Mouse (Mus musculus): ENCODE results near the gene Zbtb16. TPM values are rescaled to one million over a fixed set of nuclear protein-coding genes. Genes with fewer than 3 reads are reported as not detected.
A peak's percentile ranks its signal among the peaks of the same experiment; 100 is the strongest.

The Zbtb16 gene
- total and polyA plus RNA-seq, 3 experiments, result 15.7 to 150 (median 149) TPM

GRCm38 (mm10) chr9:48756261-48756812, 79.7 kb downstream of the Zbtb16 start:
- peaks cover 38% of the 10 kb centered on the region for H3K4me1 ChIP-seq (ENCODE audit: control insufficient read depth, insufficient read depth, low read length)
- intact Hi-C loops (cut with DNase I), result no loop called here
- H3K27ac ChIP-seq, result peak overlapping the region; percentile 43
- 75% methylated on average over 10 of the region's 10 CpGs for WGBS
- H3K9ac ChIP-seq (ENCODE audit: low read depth, low read length), result no peak overlapping the region
- peaks cover 10% of the 10 kb centered on the region; the same call in 1 of the 2 replicates for H3K79me2 ChIP-seq (replicated peaks; ENCODE audit: control insufficient read depth, insufficient read depth, low read length)
- TF ChIP-seq EP300 (IDR thresholded peaks at IDR 0.05; ENCODE audit: insufficient read depth, low read depth, low read length) (no peak), POLR2A (IDR thresholded peaks at IDR 0.05; ENCODE audit: insufficient read depth, low read depth, low read length) (no peak)
- DNase-seq, result no peak
- H3K4me3 ChIP-seq, result no peak overlapping the region
- peaks cover 38% of the 10 kb centered on the region for H3K36me3 ChIP-seq (ENCODE audit: control insufficient read depth, insufficient read depth, low read length)
- no peaks in the 10 kb centered on the region for H3K27me3 ChIP-seq (ENCODE audit: control insufficient read depth, insufficient read depth, low read length)

DNA sequence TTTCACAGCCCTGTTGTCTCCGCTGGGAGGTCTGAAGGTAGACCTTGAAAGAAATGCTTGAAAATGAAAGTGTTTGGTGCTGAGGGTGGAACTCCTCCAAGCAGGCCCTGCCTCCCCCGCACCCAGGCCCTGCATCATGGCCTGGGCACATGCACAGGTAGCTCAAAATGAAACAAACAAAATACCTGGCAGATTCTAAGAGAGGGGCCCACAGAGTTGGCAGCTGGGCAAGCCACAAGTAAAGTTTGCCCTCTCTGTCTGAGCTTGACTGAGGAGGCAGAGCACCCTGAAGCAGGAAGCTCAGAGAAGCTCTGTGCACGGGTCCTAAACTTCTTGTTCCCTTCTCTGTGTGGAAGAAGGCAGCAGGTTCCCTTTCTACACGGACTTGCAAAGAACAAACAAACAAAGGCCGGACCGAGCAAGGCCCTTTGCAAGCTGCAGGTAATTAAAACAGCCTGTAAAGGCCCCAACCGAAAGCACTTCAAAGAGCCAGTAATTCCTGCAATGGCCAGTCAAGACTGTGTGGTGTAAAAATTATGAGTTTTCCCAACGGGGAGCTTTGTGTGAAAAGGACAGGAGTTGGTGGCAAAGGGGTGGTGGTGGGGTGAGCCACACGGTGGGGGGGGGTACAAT, 80.5 kb downstream of the Zbtb16 start:
- H3K4me1 ChIP-seq (ENCODE audit: control insufficient read depth, insufficient read depth, low read length), result peaks cover 41% of the 10 kb centered on the region
- H3K27me3 ChIP-seq (ENCODE audit: control insufficient read depth, insufficient read depth, low read length), result no peaks in the 10 kb centered on the region
- no peak for TF ChIP-seq POLR2A (IDR thresholded peaks at IDR 0.05; ENCODE audit: insufficient read depth, low read depth, low read length)
- TF ChIP-seq CTCF (IDR thresholded peaks at IDR 0.05), result no peak
- TF ChIP-seq EP300 (IDR thresholded peaks at IDR 0.05; ENCODE audit: insufficient read depth, low read depth, low read length), result no peak
- WGBS, result 74% methylated on average over 9 of the region's 9 CpGs
- no peak overlapping the region for H3K4me3 ChIP-seq
- H3K79me2 ChIP-seq (replicated peaks; ENCODE audit: control insufficient read depth, insufficient read depth, low read length), result peaks cover 12% of the 10 kb centered on the region; the same call in 1 of the 2 replicates
- H3K36me3 ChIP-seq (ENCODE audit: control insufficient read depth, insufficient read depth, low read length), result peaks cover 35% of the 10 kb centered on the region
- DNase-seq, result no peak
- no peak overlapping the region for H3K9ac ChIP-seq (ENCODE audit: low read depth, low read length)
- intact Hi-C loops (cut with DNase I), result no loop called here
- no peak overlapping the region; the same call in 1 of the 2 replicates for H3K27ac ChIP-seq

DNA sequence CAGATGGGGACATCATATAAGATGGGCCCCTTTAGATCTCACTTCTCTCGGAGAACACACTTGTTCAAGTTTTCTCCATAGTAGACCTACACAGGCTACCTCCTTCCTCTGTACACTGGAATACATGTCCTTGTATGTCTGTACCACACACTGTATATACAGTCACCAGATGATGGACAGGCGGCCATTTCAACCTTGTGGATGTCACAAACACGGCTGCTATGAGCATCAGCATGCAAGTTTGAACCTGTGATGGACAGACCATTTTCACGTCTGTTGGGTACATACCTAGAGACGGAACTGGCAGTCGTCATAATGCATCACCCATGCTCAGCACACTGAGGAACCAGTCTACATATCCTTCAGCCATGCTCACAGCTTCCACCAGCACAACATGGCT, 81.6 kb downstream of the Zbtb16 start:
- no peak for DNase-seq
- WGBS, result 93% methylated on average over 6 of the region's 6 CpGs
- Histone ChIP-seq H3K27ac (peak overlapping the region; percentile 65), H3K4me1 (ENCODE audit: control insufficient read depth, insufficient read depth, low read length) (peaks cover 39% of the 10 kb centered on the region), H3K9ac (ENCODE audit: low read depth, low read length) (no peak overlapping the region), H3K27me3 (ENCODE audit: control insufficient read depth, insufficient read depth, low read length) (no peaks in the 10 kb centered on the region), H3K36me3 (ENCODE audit: control insufficient read depth, insufficient read depth, low read length) (peaks cover 38% of the 10 kb centered on the region), H3K4me3 (no peak overlapping the region), H3K79me2 (replicated peaks; ENCODE audit: control insufficient read depth, insufficient read depth, low read length) (peaks cover 13% of the 10 kb centered on the region; the same call in 1 of the 2 replicates)
- TF ChIP-seq CTCF (IDR thresholded peaks at IDR 0.05) (no peak), POLR2A (IDR thresholded peaks at IDR 0.05; ENCODE audit: insufficient read depth, low read depth, low read length) (no peak), EP300 (IDR thresholded peaks at IDR 0.05; ENCODE audit: insufficient read depth, low read depth, low read length) (no peak)
- intact Hi-C loops (cut with DNase I), result no loop called here

DNA sequence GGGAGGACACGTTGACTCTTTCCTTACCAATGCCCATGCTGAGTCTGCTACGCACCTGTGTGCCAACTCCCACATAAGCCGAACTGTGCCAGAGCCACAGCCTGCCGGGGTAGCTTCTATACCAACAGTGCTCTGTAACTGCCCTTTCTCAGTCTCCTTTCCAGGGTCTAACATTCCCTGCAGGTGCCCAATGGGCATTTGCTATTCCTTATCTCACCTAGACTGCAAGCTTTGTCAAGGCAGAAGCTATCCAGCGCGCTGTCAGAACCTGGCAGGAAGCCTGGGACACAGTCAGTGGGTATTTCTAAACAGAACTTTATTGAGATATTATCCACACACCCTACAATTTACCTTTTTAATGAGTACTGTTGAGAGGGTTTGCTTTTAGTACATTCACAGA, 82.1 kb downstream of the Zbtb16 start:
- TF ChIP-seq EP300 (IDR thresholded peaks at IDR 0.05; ENCODE audit: insufficient read depth, low read depth, low read length) (no peak), CTCF (IDR thresholded peaks at IDR 0.05) (no peak), POLR2A (IDR thresholded peaks at IDR 0.05; ENCODE audit: insufficient read depth, low read depth, low read length) (no peak)
- no peaks in the 10 kb centered on the region for H3K27me3 ChIP-seq (ENCODE audit: control insufficient read depth, insufficient read depth, low read length)
- no peak overlapping the region for H3K4me3 ChIP-seq
- peaks cover 36% of the 10 kb centered on the region for H3K4me1 ChIP-seq (ENCODE audit: control insufficient read depth, insufficient read depth, low read length)
- peaks cover 12% of the 10 kb centered on the region; the same call in 1 of the 2 replicates for H3K79me2 ChIP-seq (replicated peaks; ENCODE audit: control insufficient read depth, insufficient read depth, low read length)
- intact Hi-C loops (cut with DNase I), result no loop called here
- H3K36me3 ChIP-seq (ENCODE audit: control insufficient read depth, insufficient read depth, low read length), result peaks cover 42% of the 10 kb centered on the region
- 65% methylated on average over 6 of the region's 6 CpGs for WGBS
- peak overlapping the region; percentile 65 for H3K27ac ChIP-seq
- H3K9ac ChIP-seq (ENCODE audit: low read depth, low read length), result 0 out of 2 replicates have a peak overlapping the region, but pooled peaks have one; percentile 19
- peak; percentile 37 to 48 for DNase-seq

DNA sequence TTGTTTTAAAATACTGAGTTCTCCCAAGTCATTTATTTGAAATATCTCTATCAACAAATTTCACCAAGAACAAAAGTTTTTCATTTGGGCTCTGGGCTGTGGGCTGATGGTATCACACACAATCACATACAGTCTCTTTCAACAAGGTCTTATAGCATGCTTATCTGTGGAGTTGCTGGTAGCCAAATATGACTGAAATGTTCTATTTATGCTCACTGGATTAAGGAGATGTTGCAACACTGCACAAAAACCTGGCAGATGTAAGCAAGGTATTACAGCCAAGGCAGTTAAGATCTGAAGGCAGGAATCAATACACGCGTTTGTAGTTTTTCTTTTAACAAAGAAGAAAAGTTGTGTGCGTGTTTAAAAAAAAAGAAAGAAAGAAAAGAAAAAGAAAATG, 84.1 kb downstream of the Zbtb16 start:
- peak overlapping the region; percentile 76 for H3K27ac ChIP-seq
- H3K27me3 ChIP-seq (ENCODE audit: control insufficient read depth, insufficient read depth, low read length), result no peaks in the 10 kb centered on the region
- WGBS, result 57% methylated on average over 3 of the region's 3 CpGs
- intact Hi-C loops (cut with DNase I), result no loop called here
- no peak overlapping the region for H3K9ac ChIP-seq (ENCODE audit: low read depth, low read length)
- no peak for TF ChIP-seq POLR2A (IDR thresholded peaks at IDR 0.05; ENCODE audit: insufficient read depth, low read depth, low read length)
- TF ChIP-seq CTCF (IDR thresholded peaks at IDR 0.05), result no peak
- no peak for TF ChIP-seq EP300 (IDR thresholded peaks at IDR 0.05; ENCODE audit: insufficient read depth, low read depth, low read length)
- H3K79me2 ChIP-seq (replicated peaks; ENCODE audit: control insufficient read depth, insufficient read depth, low read length), result peaks cover 9% of the 10 kb centered on the region; the same call in 1 of the 2 replicates
- no peak overlapping the region for H3K4me3 ChIP-seq
- peaks cover 38% of the 10 kb centered on the region for H3K36me3 ChIP-seq (ENCODE audit: control insufficient read depth, insufficient read depth, low read length)
- no peak for DNase-seq
- H3K4me1 ChIP-seq (ENCODE audit: control insufficient read depth, insufficient read depth, low read length), result peaks cover 38% of the 10 kb centered on the region

GRCm38 (mm10) chr9:48749666-48750065, 86.4 kb downstream of the Zbtb16 start:
- H3K27ac ChIP-seq, result peak overlapping the region; percentile 76
- no peak for TF ChIP-seq POLR2A (IDR thresholded peaks at IDR 0.05; ENCODE audit: insufficient read depth, low read depth, low read length)
- TF ChIP-seq CTCF (IDR thresholded peaks at IDR 0.05), result no peak
- no peak for TF ChIP-seq EP300 (IDR thresholded peaks at IDR 0.05; ENCODE audit: insufficient read depth, low read depth, low read length)
- H3K4me3 ChIP-seq, result no peak overlapping the region
- H3K36me3 ChIP-seq (ENCODE audit: control insufficient read depth, insufficient read depth, low read length), result peaks cover 46% of the 10 kb centered on the region
- no peak for DNase-seq
- 0 out of 2 replicates have a peak, but pooled peaks cover 7% of the 10 kb centered on the region for H3K79me2 ChIP-seq (replicated peaks; ENCODE audit: control insufficient read depth, insufficient read depth, low read length)
- no peak overlapping the region for H3K9ac ChIP-seq (ENCODE audit: low read depth, low read length)
- peaks cover 41% of the 10 kb centered on the region for H3K4me1 ChIP-seq (ENCODE audit: control insufficient read depth, insufficient read depth, low read length)
- WGBS, result 87% methylated on average over 6 of the region's 6 CpGs
- H3K27me3 ChIP-seq (ENCODE audit: control insufficient read depth, insufficient read depth, low read length), result no peaks in the 10 kb centered on the region
- intact Hi-C loops (cut with DNase I), result loop anchor here (2.0 kb wide), 1 partner anchor 33 kb away; no protein-coding TSS in a partner anchor
